Mouse (Mus musculus) E14TG2a.4 (cell line): ENCODE measurements at regions not wholly inside any gene's neighbourhood (a gene's known extent, or its start where the extent isn't known, plus 50 kb on each side); places are given as distances from the start of the nearest gene placed in this dataset.

Experiments used
- CTCF ChIP-seq: conservative IDR thresholded peaks from 2 replicates; pipeline ENCODE4 v1.5.1; 2014; ENCODE audit warnings: low read length
- NANOG ChIP-seq: IDR thresholded peaks from 2 replicates; pipeline ENCODE4 v1.6.1; 2014; ENCODE audit warnings: borderline replicate concordance, low read length, mixed read lengths
- POU5F1 ChIP-seq: IDR thresholded peaks from 2 replicates; pipeline ENCODE4 v1.6.1; 2014; ENCODE audit warnings: low read length, borderline replicate concordance

DNA sequence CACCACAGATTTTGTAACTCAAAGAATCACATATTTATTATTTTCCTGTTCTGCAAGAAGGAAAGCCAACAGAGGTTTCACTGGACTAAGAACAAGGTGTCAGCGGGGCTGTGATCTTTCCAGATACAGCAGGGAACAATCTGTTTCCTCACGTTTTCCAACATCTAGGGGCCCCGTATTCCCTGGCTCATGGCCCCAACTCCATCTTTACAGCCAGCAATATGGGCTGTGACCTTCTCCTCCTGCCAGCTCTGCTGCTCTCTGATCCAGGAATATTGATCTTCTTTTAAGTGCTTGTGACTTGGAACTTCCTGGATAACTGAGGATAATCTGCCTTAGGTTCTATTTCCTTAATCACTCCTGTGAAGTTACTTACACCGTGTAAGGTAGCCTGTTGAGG lies 352.7 kb upstream of the Cdh5 start:
- no peak for TF ChIP-seq CTCF
- no peak for TF ChIP-seq POU5F1
- TF ChIP-seq NANOG = no peak
